Mouse (Mus musculus): ENCODE data around the gene C1qa. TPM values are rescaled to one million over a fixed set of nuclear protein-coding genes. Genes with fewer than 3 reads are reported as not detected.
A peak's percentile ranks its signal among the peaks of the same experiment; 100 is the strongest.

C1qa gene
- polyA plus RNA-seq, 1 experiment: 1,983 TPM

GRCm38 (mm10) chr4:136907033-136907432 is 8.4 kb upstream of the C1qa start:
- no peak overlapping the region for H3K27ac ChIP-seq (ENCODE audit: insufficient read depth, low read depth, low read length)
- no peaks in the 10 kb centered on the region for H3K4me1 ChIP-seq (ENCODE audit: control insufficient read depth, insufficient read depth, low read length)
- no peak overlapping the region for H3K4me3 ChIP-seq (ENCODE audit: insufficient read depth, low read length)
- TF ChIP-seq POLR2A (IDR thresholded peaks at IDR 0.05; ENCODE audit: borderline replicate concordance, low read depth, low read length): no peak
- peak; percentile 70; the same call in 1 of the 2 replicates for TF ChIP-seq CTCF (IDR thresholded peaks at IDR 0.05; ENCODE audit: low read depth, low read length)

GRCm38 (mm10) chr4:136904767-136905539 is 6.3 kb upstream of the C1qa start:
- no peak overlapping the region for H3K4me3 ChIP-seq (ENCODE audit: insufficient read depth, low read length)
- H3K27ac ChIP-seq (ENCODE audit: insufficient read depth, low read depth, low read length): no peak overlapping the region
- no peaks in the 10 kb centered on the region for H3K4me1 ChIP-seq (ENCODE audit: control insufficient read depth, insufficient read depth, low read length)
- TF ChIP-seq CTCF (IDR thresholded peaks at IDR 0.05; ENCODE audit: low read depth, low read length) (no peak), POLR2A (IDR thresholded peaks at IDR 0.05; ENCODE audit: borderline replicate concordance, low read depth, low read length) (no peak)

GRCm38 (mm10) chr4:136899154-136899553 is 551 bp upstream of the C1qa start:
- H3K27ac ChIP-seq (ENCODE audit: insufficient read depth, low read depth, low read length): peak overlapping the region; percentile 79
- TF ChIP-seq CTCF (IDR thresholded peaks at IDR 0.05; ENCODE audit: low read depth, low read length): peak; percentile 63
- TF ChIP-seq POLR2A (IDR thresholded peaks at IDR 0.05; ENCODE audit: borderline replicate concordance, low read depth, low read length): no peak
- no peak overlapping the region for H3K4me3 ChIP-seq (ENCODE audit: insufficient read depth, low read length)
- H3K4me1 ChIP-seq (ENCODE audit: control insufficient read depth, insufficient read depth, low read length): peaks cover 38% of the 10 kb centered on the region

- Histone ChIP-seq H3K27ac (ENCODE audit: insufficient read depth, low read depth, low read length) (peak overlapping the region; percentile 27), H3K4me3 (ENCODE audit: insufficient read depth, low read length) (peak overlapping the region; percentile 62), H3K4me1 (ENCODE audit: control insufficient read depth, insufficient read depth, low read length) (peaks cover 48% of the 10 kb centered on the region)
- no peak for TF ChIP-seq POLR2A (IDR thresholded peaks at IDR 0.05; ENCODE audit: borderline replicate concordance, low read depth, low read length)
- peak; percentile 7; the same call in 1 of the 2 replicates for TF ChIP-seq CTCF (IDR thresholded peaks at IDR 0.05; ENCODE audit: low read depth, low read length)
These were observed 462 bp downstream of the C1qa start for GRCm38 (mm10) chr4:136898084-136898598.

GRCm38 (mm10) chr4:136896461-136896860 is 2.1 kb downstream of the C1qa start:
- Histone ChIP-seq H3K27ac (ENCODE audit: insufficient read depth, low read depth, low read length) (no peak overlapping the region), H3K4me3 (ENCODE audit: insufficient read depth, low read length) (no peak overlapping the region), H3K4me1 (ENCODE audit: control insufficient read depth, insufficient read depth, low read length) (peaks cover 51% of the 10 kb centered on the region)
- TF ChIP-seq POLR2A (IDR thresholded peaks at IDR 0.05; ENCODE audit: borderline replicate concordance, low read depth, low read length): no peak
- TF ChIP-seq CTCF (IDR thresholded peaks at IDR 0.05; ENCODE audit: low read depth, low read length): no peak

DNA sequence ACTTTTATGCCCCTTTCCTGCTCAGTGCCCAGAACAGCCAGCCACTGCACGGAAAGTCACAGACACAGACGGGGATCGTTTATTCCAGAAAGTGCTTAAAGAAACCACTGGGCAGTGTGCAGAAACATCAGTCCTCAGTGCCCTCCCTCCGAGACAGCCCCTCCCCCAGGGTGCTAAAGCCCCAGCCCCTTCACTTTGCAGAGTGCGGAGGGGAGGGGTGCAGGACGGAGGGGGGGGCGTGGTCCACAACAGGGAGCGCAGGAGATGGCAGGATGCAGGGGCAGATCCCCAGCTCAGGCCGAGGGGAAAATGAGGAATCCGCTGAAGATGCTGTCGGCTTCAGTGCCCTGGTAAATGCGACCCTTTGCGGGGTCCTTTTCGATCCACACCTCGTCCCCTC is 2.7 kb downstream of the C1qa start:
- Histone ChIP-seq H3K27ac (ENCODE audit: insufficient read depth, low read depth, low read length) (no peak overlapping the region), H3K4me3 (ENCODE audit: insufficient read depth, low read length) (no peak overlapping the region), H3K4me1 (ENCODE audit: control insufficient read depth, insufficient read depth, low read length) (peaks cover 57% of the 10 kb centered on the region)
- TF ChIP-seq CTCF (IDR thresholded peaks at IDR 0.05; ENCODE audit: low read depth, low read length) (no peak), POLR2A (IDR thresholded peaks at IDR 0.05; ENCODE audit: borderline replicate concordance, low read depth, low read length) (no peak)

GRCm38 (mm10) chr4:136894821-136895220 is 3.8 kb downstream of the C1qa start:
- no peak overlapping the region for H3K27ac ChIP-seq (ENCODE audit: insufficient read depth, low read depth, low read length)
- no peak overlapping the region for H3K4me3 ChIP-seq (ENCODE audit: insufficient read depth, low read length)
- TF ChIP-seq CTCF (IDR thresholded peaks at IDR 0.05; ENCODE audit: low read depth, low read length) (no peak), POLR2A (IDR thresholded peaks at IDR 0.05; ENCODE audit: borderline replicate concordance, low read depth, low read length) (no peak)

GRCm38 (mm10) chr4:136893691-136894543 is 4.7 kb downstream of the C1qa start:
- Histone ChIP-seq H3K27ac (ENCODE audit: insufficient read depth, low read depth, low read length) (peak overlapping the region; percentile 76), H3K4me3 (ENCODE audit: insufficient read depth, low read length) (no peak overlapping the region), H3K4me1 (ENCODE audit: control insufficient read depth, insufficient read depth, low read length) (peaks cover 66% of the 10 kb centered on the region)
- no peak for TF ChIP-seq POLR2A (IDR thresholded peaks at IDR 0.05; ENCODE audit: borderline replicate concordance, low read depth, low read length)
- peak; percentile 76 for TF ChIP-seq CTCF (IDR thresholded peaks at IDR 0.05; ENCODE audit: low read depth, low read length)

More at GRCm38 (mm10) chr4:136894821-136895220, 3.8 kb downstream of the C1qa start:
- peaks cover 66% of the 10 kb centered on the region for H3K4me1 ChIP-seq (ENCODE audit: control insufficient read depth, insufficient read depth, low read length)

- no peak for TF ChIP-seq CTCF (IDR thresholded peaks at IDR 0.05; ENCODE audit: low read depth, low read length)
- no peak for TF ChIP-seq POLR2A (IDR thresholded peaks at IDR 0.05; ENCODE audit: borderline replicate concordance, low read depth, low read length)
- peak within 1 kb of the TSS; percentile 91 for H3K27ac ChIP-seq (ENCODE audit: insufficient read depth, low read depth, low read length)
- peak within 1 kb of the TSS; percentile 72 for H3K4me3 ChIP-seq (ENCODE audit: insufficient read depth, low read length)
- H3K4me1 ChIP-seq (ENCODE audit: control insufficient read depth, insufficient read depth, low read length): peaks cover 69% of the 10 kb centered on the region
These were observed 5.8 kb downstream of the C1qa start, which contains the start of gene C1qc for GRCm38 (mm10) chr4:136892811-136893210. C1qc (minus strand) TSS chr4:136893065.

Measured in bone marrow macrophage, adult 2 months (primary cell).